27 mouse cellular contexts compared by ENCODE assay signal in the genomic region with DNA sequence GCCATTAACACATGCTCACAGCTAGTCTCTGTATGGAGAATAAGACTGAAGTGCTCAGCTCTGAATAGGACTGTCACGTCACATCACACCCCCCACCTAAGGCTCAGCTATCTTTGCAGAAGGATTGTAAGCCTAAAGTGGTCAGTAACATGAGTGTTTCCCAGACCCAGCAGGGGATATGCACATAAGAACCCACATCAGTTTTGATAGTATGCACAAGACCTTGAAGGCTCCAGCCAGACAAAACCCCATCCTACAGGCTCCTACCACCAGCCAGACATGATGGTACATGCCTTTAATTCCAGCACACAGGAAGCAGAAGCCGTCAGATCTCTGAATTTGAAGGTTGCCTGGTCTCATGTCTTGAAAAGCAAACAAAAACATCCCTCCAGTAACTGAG.
"Had no signal": no experiment of that assay in that cellular context is flagged by ENCODE, and none has a peak within 500 bp of the region (broad histone marks: within the 10 kb centered on the region; RNA-seq: fewer than 3 reads in every experiment).

No protein-coding gene starts in this region.

- H3K9me3 ChIP-seq: limb, embryonic 10.5 days; limb, embryonic 12.5 days; limb, embryonic 13.5 days; limb, embryonic 15.5 days; liver, embryonic 12.5 days; liver, embryonic 13.5 days; liver, embryonic 15.5 days; lung, embryonic 15.5 days; megakaryocyte, embryonic 14.5 days; midbrain, embryonic 10.5 days; midbrain, embryonic 12.5 days; midbrain, embryonic 13.5 days; midbrain, embryonic 15.5 days had no signal

- H3K27ac ChIP-seq: limb, embryonic 10.5 days; limb, embryonic 12.5 days; limb, embryonic 13.5 days; limb, embryonic 15.5 days; liver, embryonic 12.5 days; liver, embryonic 13.5 days; liver, embryonic 14.5 days; liver, embryonic 15.5 days; lung, embryonic 15.5 days; macrophage; midbrain, embryonic 10.5 days; midbrain, embryonic 12.5 days; midbrain, embryonic 13.5 days; midbrain, embryonic 15.5 days had no signal

- H3K4me1 ChIP-seq: limb, embryonic 10.5 days; limb, embryonic 12.5 days; limb, embryonic 13.5 days; liver, embryonic 15.5 days; lung, embryonic 15.5 days; midbrain, embryonic 10.5 days; midbrain, embryonic 12.5 days; midbrain, embryonic 13.5 days; midbrain, embryonic 15.5 days had no signal

- H3K4me3 ChIP-seq: limb, embryonic 10.5 days; limb, embryonic 12.5 days; limb, embryonic 13.5 days; limb, embryonic 15.5 days; liver, embryonic 12.5 days; liver, embryonic 13.5 days; liver, embryonic 15.5 days; lung, embryonic 15.5 days; megakaryocyte, embryonic 14.5 days; midbrain, embryonic 10.5 days; midbrain, embryonic 12.5 days; midbrain, embryonic 13.5 days; midbrain, embryonic 15.5 days; myocyte had no signal

- H3K27me3 ChIP-seq: limb, embryonic 12.5 days; limb, embryonic 13.5 days; limb, embryonic 15.5 days; liver, embryonic 12.5 days; liver, embryonic 13.5 days; liver, embryonic 15.5 days; lung, embryonic 15.5 days; megakaryocyte, embryonic 14.5 days; midbrain, embryonic 12.5 days; midbrain, embryonic 13.5 days; midbrain, embryonic 15.5 days had no signal

- DNase-seq: left cerebral cortex, postnatal 4 days; liver; liver, embryonic 13.5 days; liver, postnatal 0 days; lung, adult 18-20 months; lung, adult 2 months; lung, embryonic 14.5 days; lung, postnatal 10 days; lung, postnatal 14 days; lung, postnatal 36 days; lung, postnatal 4 days; midbrain, embryonic 14.5 days had no signal
